Comparison of ENCODE assay signal across 1 mouse cellular context in the genomic region with DNA sequence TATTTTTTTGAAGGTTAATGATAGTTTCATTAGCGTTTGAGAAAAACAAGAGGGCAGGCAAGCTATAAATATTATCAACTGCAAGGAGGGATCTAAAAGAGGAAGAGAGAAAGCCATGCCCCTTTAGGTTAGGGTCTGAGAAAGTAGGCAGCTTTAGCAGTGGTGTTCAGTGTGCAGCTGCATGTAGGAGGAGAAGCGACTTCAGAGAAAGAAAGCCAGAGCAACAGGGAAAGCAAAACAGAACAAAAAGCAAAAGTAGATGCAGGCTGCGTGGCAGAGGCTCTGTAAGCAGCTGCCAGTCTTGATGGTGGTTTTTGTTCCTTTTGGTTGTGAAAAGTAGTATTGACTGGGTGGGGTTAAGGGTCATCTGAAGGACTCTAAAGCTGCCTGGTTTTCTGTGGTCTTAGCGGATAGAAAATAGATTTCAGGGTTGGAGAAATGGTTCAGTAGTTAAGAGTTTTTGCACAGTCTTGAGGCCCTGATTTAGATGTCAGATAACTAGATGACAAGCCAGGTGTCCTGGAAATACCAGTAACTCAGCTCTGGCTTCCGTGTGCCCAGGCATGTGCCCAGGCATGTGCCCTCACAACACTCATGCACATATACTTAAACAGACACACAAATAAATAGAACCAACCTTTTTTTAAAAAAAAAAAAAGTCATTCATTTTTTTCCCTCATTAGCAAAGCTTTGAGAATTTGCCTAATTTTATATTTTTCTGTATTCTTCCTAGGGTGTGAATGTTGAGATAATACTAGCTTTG.
TF ChIP-seq lines count a peak whose summit lies in the region.

No protein-coding gene starts in this region.

TF ChIP-seq in CH12.LX, 34 proteins besides CTCF, POLR2A, EP300 and RAD21 (continued from another document):
- TF ChIP-seq USF2 (conservative IDR thresholded peaks at IDR 0.05; ENCODE audit: low read depth, low read length): no peak
- TF ChIP-seq CHD1 (IDR thresholded peaks at IDR 0.05; ENCODE audit: low read depth, low read length): no peak; the same call in 1 of the 2 replicates
- no peak for TF ChIP-seq ELF1 (IDR thresholded peaks at IDR 0.05; ENCODE audit: low read depth, low read length)
- TF ChIP-seq KAT2A (IDR thresholded peaks at IDR 0.05; ENCODE audit: insufficient replicate concordance, low read length): no peak
- no peak for TF ChIP-seq UBTF (IDR thresholded peaks at IDR 0.05; ENCODE audit: low read depth, low read length)
- peak; percentile 59 for TF ChIP-seq MEF2A (IDR thresholded peaks at IDR 0.05; ENCODE audit: borderline replicate concordance, low read depth, low read length)
- TF ChIP-seq ZMIZ1 (IDR thresholded peaks at IDR 0.05; ENCODE audit: low read depth, low read length): 0 out of 2 replicates have a peak, but pooled peaks have one; percentile 53
- TF ChIP-seq MXI1 (IDR thresholded peaks at IDR 0.05; ENCODE audit: low read depth, low read length): peak; percentile 62; the same call in 1 of the 2 replicates
- TF ChIP-seq CHD2 (IDR thresholded peaks at IDR 0.05; ENCODE audit: low read length): no peak
- 0 out of 2 replicates have a peak, but pooled peaks have one; percentile 27 for TF ChIP-seq NELFE (IDR thresholded peaks at IDR 0.05; ENCODE audit: low read depth, low read length)
- TF ChIP-seq JUND (conservative IDR thresholded peaks at IDR 0.05; ENCODE audit: low read depth, low read length): no peak
- no peak for TF ChIP-seq USF1 (IDR thresholded peaks at IDR 0.05; ENCODE audit: low read depth, low read length)
- peak; percentile 75 for TF ChIP-seq IRF4 (IDR thresholded peaks at IDR 0.05; ENCODE audit: low read depth, low read length)
- TF ChIP-seq PAX5 (IDR thresholded peaks at IDR 0.05; ENCODE audit: low read length): no peak
- TF ChIP-seq GABPA (IDR thresholded peaks at IDR 0.05; ENCODE audit: insufficient replicate concordance, low read depth, low read length): no peak
- peak; percentile 67; the same call in 1 of the 2 replicates for TF ChIP-seq RCOR1 (conservative IDR thresholded peaks at IDR 0.05; ENCODE audit: low read depth, low read length)
- no peak for TF ChIP-seq JUN (IDR thresholded peaks at IDR 0.05; ENCODE audit: insufficient read depth, low read depth, low read length)
TF ChIP-seq in CH12.LX: peak in this region for 13.
